Mouse (Mus musculus) frontal cortex, adult (tissue): ENCODE results near the gene Rab3il1.

Source experiments
- ATAC-seq: cut with Nextera tagmentation; 2 replicates; pipeline ENCODE4 v1.9.2; 2017; ENCODE audit warnings: mild to moderate bottlenecking, moderate library complexity, mixed read lengths; ENCODE audit not compliant: low TSS enrichment

Rab3il1 gene

DNA sequence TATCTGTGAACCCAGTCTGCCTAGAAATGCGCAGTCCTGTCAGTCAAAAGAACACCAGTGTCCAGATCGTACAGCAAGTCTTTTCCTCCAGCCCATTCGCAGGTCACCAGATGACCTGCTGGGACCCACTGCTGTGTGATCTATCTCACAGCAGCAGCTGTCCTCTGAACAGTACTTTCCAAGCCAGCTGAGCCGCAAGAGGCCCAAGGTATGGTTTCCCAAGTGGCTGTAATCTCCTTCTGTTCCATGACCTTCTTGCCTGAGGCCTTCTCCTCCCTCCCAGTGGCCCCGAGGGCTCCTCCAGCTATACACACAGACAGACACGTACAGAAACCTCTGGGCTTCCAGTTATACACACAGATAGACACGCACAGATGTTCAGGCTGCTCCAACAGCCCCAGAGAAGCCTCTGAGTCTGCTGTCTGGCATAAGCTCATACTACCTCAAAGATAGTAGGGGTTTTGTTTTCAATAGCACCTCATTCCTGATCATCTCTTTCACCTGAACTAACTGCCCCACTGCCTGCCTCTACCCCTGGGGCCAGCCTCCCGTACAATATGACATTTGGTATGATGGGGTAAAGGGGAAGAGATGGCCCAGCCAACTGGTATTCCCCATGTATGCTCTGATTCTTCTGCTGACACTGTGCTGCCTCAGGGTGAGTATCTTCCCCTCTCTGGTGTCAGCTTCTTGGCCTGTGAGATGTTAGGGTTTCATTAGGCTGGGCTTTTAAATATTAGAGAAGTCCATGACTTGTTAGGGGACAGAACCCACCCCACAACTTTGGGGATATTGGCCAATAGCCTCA lies 59.5 kb downstream of the Rab3il1 start:
- ATAC-seq, result no peak

DNA sequence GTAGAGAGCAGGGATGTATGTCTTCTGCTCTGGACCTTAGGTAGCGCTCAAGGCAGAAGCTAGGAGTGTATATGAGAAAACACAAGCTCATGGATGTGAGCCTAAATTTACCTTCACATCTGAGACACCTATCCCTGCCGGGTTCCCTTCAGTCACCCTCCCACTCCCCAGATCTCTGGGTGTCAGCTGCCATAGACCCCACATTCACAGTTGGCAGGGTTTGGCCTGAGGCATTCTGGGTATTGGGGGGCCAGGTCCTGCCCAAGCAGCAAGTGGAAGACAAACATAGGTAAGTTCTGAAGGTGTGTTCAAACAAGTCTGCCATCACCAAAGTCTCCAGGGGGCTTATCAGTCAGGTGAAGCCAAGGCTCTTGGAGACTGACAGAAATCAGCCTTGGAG lies 60.2 kb downstream of the Rab3il1 start:
- no peak for ATAC-seq

DNA sequence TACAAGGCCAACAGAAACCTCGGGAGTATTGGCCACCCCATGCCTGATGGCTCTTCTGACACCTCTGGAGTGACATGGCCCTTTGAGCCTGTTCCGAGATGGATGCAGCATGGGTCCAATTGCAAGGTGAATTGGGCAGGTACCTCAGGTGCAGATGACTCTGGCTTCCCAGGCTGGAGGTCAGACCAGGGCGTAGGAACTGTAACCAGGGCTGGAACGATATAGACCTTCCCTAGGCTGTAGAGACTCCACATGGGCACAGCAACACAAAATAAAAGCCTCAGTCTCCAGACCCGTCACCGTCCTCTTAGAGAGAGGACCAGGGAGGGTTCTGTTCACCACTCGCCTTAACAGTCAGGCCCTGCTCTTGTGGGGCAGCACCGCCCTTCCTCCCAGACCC lies 60.8 kb downstream of the Rab3il1 start:
- no peak for ATAC-seq

- no peak for ATAC-seq
Observed at GRCm38 (mm10) chr19:10062862-10063261, 61.4 kb downstream of the Rab3il1 start.

DNA sequence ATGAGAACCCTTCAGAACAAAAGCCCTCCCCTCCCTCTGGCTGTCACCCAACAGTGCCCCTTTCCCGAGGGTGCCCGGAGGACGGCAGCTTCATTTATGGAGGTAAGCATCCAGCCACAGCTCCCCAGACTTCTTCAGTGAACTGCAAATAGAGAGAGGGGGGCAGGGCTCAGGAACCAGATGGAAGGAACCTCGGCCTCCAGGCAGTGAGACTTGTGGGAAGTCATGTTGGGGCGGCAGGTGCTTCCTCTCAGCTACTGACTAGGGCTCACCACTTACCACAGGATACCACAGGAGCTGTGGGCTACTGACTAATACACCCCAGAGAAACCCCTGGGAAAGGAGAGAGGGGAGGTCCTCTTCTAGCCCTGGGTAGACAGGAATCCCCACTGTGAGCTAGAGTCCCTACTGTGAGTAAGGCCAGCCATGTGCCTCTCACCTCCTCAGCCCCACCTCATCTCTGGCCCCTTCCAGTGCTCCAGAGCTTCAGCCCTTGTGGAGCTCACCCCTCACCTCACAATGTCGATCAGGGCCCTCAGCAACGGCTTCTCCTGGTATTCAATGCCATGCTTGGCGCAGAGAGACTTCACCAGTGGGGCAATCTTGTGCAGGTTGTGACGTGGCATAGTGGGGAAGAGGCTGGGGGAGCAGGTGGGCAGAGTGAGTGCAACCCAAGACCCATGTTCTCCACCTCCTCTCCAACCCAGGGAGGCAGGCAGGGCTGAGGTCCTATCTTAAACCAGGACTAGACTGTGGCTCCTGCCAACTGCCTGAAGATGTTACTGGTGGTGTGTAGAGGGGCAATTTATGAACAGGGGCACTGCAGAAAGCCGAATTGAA lies 62.9 kb downstream of the Rab3il1 start:
- ATAC-seq, result peak; percentile 46

- ATAC-seq, result no peak
Observed at GRCm38 (mm10) chr19:10065465-10066188, 64.2 kb downstream of the Rab3il1 start.

- no peak for ATAC-seq
Observed at GRCm38 (mm10) chr19:10066189-10066500, 64.7 kb downstream of the Rab3il1 start.

GRCm38 (mm10) chr19:10066502-10066901 lies 65.0 kb downstream of the Rab3il1 start:
- no peak for ATAC-seq

- no peak for ATAC-seq
Observed at GRCm38 (mm10) chr19:10067701-10068100, 66.2 kb downstream of the Rab3il1 start.

- no peak for ATAC-seq
Observed at GRCm38 (mm10) chr19:10070186-10070980, 68.9 kb downstream of the Rab3il1 start.

DNA sequence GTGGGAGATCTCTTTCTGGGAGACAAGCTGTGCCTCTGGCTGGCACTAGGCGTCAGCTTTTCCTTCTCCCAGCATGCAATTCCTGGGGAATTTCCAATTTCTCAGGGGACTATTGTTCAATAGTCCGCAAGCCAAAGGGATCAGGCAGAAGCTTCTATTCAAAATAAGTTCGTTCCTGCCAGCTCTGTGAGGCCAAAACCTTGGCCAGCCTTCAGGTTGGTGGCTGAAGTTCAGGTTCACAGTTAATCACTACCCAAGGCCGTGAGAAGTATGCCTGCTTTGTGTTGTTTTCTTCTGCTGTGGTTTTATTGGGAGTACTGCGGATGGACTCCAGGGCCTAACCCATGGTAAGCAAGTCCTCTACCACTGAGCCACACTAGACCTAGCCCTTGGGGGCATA lies 69.7 kb downstream of the Rab3il1 start:
- ATAC-seq, result 0 out of 2 replicates have a peak, but pooled peaks have one; percentile 44

GRCm38 (mm10) chr19:10071892-10072291 lies 70.4 kb downstream of the Rab3il1 start:
- no peak for ATAC-seq

DNA sequence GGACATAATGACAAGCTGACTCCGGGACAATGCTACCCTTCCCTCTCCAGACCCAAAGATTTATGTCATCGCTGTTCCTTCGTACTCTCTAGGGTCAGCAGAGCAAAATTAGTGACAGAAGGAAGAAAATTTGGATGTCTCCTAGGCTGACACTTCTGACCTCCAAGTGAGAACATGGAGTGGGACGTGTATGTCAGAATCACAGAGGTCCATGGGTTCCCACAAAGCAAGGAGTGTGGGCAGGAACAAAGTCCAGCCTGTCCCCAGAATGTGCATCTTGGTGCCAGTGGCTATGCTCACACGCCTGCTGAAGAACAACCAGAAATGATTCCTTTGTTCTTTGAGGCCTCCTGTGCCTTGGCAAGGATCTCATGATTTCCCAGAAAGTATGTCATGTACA lies 71.7 kb downstream of the Rab3il1 start:
- ATAC-seq, result no peak

DNA sequence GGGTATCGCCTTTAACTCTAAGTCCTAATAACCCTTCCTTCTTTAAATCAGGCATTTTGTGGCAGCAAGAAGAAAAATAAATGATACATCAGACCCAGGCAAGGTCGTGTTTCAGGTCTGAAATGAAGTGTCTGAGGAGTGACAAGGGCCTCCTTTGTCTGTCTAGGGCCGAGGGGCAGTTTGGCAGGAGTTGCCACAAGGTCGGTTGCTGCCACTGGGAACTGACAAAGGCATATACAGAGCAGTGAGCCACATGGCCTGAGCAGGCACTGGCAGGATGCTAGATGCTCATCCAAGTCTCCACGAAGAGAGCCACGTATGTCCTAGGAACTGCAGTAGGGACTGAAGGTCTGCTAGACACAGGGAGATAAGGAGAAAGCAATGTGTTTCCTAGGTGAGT lies 76.9 kb downstream of the Rab3il1 start:
- ATAC-seq, result no peak

DNA sequence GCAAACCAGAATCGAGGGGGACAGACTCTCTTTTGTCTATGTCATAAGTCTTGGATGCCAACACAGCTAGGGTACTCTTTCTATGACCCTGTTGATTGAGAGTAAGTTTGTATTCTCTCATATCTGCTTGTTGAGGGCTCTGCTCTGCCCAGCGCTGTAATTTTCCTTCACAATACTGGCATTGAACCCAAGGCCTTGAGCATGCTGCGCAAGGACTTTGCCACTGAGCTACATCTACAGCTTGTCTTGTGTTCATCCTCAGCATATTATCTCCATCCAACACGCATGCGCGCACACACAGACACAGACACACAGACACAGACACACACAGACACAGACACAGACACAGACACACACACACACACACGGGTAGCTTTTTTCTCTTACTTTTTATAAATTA lies 78.9 kb downstream of the Rab3il1 start:
- ATAC-seq, result no peak

DNA sequence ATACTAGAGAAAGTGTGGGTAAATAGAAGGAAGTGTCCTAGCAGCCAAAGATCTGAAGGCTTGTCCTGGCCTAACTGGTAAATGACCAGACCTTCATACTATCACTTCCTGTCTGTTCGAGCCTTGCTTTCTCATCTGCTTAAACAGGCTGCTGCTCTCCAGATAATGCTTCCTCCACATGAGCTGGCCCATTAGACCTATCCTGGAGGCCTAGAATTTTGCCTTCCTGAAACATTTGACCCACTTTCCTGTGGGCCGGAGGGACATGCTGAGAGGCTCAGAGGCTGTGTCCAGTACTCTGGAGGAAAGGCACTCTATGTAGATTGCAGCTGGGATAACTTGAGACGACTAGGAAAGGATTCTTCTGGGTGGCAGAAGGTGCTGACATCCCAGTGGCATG lies 80.6 kb downstream of the Rab3il1 start:
- no peak for ATAC-seq

DNA sequence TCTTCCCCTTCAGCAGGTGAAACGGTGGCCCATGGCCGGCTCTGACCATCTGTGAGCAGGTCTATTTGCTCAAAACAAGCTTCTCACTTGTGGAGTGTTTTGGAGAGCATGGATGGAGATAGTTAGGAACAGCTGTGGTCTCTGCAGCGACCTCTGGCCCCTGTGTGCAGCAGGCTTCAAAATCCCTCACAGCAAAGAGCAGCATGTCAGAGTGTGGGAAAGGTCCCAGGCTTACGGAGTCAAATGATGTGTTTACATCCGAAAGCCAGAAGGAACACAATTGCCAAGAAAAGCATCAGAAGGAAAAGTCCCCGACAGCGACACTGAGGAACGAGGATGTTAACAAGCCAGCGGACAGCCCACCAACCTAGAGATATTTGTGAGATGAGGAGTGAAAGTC lies 84.0 kb downstream of the Rab3il1 start:
- no peak for ATAC-seq

- no peak for ATAC-seq
Observed at GRCm38 (mm10) chr19:10086976-10087375, 85.5 kb downstream of the Rab3il1 start.
